Mouse (Mus musculus): ENCODE measurements around the gene Large1. TPM values are rescaled to one million over a fixed set of nuclear protein-coding genes. Genes with fewer than 3 reads are reported as not detected.

Large1 gene
- total and polyA plus RNA-seq, 2 experiments: 1.9 to 3.5 TPM

GRCm38 (mm10) chr8:73233358-73234041, 119.8 kb downstream of the Large1 start:
- H3K4me1 ChIP-seq (ENCODE audit: control insufficient read depth, insufficient read depth, low read length): no peaks in the 10 kb centered on the region
- H3K27me3 ChIP-seq (ENCODE audit: control insufficient read depth, insufficient read depth, low read length): no peaks in the 10 kb centered on the region
- no peaks in the 10 kb centered on the region for H3K79me2 ChIP-seq (ENCODE audit: control insufficient read depth, insufficient read depth, low read length)
- TF ChIP-seq CTCF (IDR thresholded peaks at IDR 0.05; ENCODE audit: low read depth, low read length) (peak; percentile 45), POLR2A (IDR thresholded peaks at IDR 0.05; ENCODE audit: extremely low read depth, insufficient read depth, low read length) (no peak)
- H3K27ac ChIP-seq (replicated peaks; ENCODE audit: insufficient read depth, low read depth, low read length): no peak overlapping the region
- WGBS: 51% methylated on average over 6 of the region's 6 CpGs
- no peaks in the 10 kb centered on the region for H3K36me3 ChIP-seq (ENCODE audit: control insufficient read depth, insufficient read depth, low read length)
- no peak overlapping the region for H3K4me3 ChIP-seq (ENCODE audit: insufficient read depth, low read depth, low read length)
- DNase-seq (ENCODE audit: extremely low read depth, low read depth, low spot score): peak; percentile 53
- no peak overlapping the region for H3K9ac ChIP-seq (ENCODE audit: low read depth, low read length)

- Histone ChIP-seq H3K27me3 (ENCODE audit: control insufficient read depth, insufficient read depth, low read length) (no peaks in the 10 kb centered on the region), H3K27ac (replicated peaks; ENCODE audit: insufficient read depth, low read depth, low read length) (no peak overlapping the region), H3K36me3 (ENCODE audit: control insufficient read depth, insufficient read depth, low read length) (no peaks in the 10 kb centered on the region), H3K9ac (ENCODE audit: low read depth, low read length) (no peak overlapping the region), H3K79me2 (ENCODE audit: control insufficient read depth, insufficient read depth, low read length) (no peaks in the 10 kb centered on the region), H3K4me3 (ENCODE audit: insufficient read depth, low read depth, low read length) (no peak overlapping the region), H3K4me1 (ENCODE audit: control insufficient read depth, insufficient read depth, low read length) (no peaks in the 10 kb centered on the region)
- TF ChIP-seq CTCF (IDR thresholded peaks at IDR 0.05; ENCODE audit: low read depth, low read length): no peak
- no peak for TF ChIP-seq POLR2A (IDR thresholded peaks at IDR 0.05; ENCODE audit: extremely low read depth, insufficient read depth, low read length)
- WGBS: 53% methylated on average over 3 of the region's 3 CpGs
- peak; percentile 51 for DNase-seq (ENCODE audit: extremely low read depth, low read depth, low spot score)
Measured at GRCm38 (mm10) chr8:73226841-73227240, 126.5 kb downstream of the Large1 start.

GRCm38 (mm10) chr8:73225654-73226053, 127.7 kb downstream of the Large1 start:
- Histone ChIP-seq H3K4me1 (ENCODE audit: control insufficient read depth, insufficient read depth, low read length) (no peaks in the 10 kb centered on the region), H3K27ac (replicated peaks; ENCODE audit: insufficient read depth, low read depth, low read length) (no peak overlapping the region), H3K27me3 (ENCODE audit: control insufficient read depth, insufficient read depth, low read length) (no peaks in the 10 kb centered on the region), H3K36me3 (ENCODE audit: control insufficient read depth, insufficient read depth, low read length) (no peaks in the 10 kb centered on the region), H3K79me2 (ENCODE audit: control insufficient read depth, insufficient read depth, low read length) (no peaks in the 10 kb centered on the region), H3K9ac (ENCODE audit: low read depth, low read length) (no peak overlapping the region), H3K4me3 (ENCODE audit: insufficient read depth, low read depth, low read length) (no peak overlapping the region)
- TF ChIP-seq CTCF (IDR thresholded peaks at IDR 0.05; ENCODE audit: low read depth, low read length) (no peak), POLR2A (IDR thresholded peaks at IDR 0.05; ENCODE audit: extremely low read depth, insufficient read depth, low read length) (no peak)
- 80% methylated on average over 2 of the region's 2 CpGs for WGBS
- no peak for DNase-seq (ENCODE audit: extremely low read depth, low read depth, low spot score)

- H3K79me2 ChIP-seq (ENCODE audit: control insufficient read depth, insufficient read depth, low read length): no peaks in the 10 kb centered on the region
- no peak overlapping the region for H3K27ac ChIP-seq (replicated peaks; ENCODE audit: insufficient read depth, low read depth, low read length)
- H3K9ac ChIP-seq (ENCODE audit: low read depth, low read length): no peak overlapping the region
- H3K27me3 ChIP-seq (ENCODE audit: control insufficient read depth, insufficient read depth, low read length): no peaks in the 10 kb centered on the region
- no peaks in the 10 kb centered on the region for H3K4me1 ChIP-seq (ENCODE audit: control insufficient read depth, insufficient read depth, low read length)
- no peak overlapping the region for H3K4me3 ChIP-seq (ENCODE audit: insufficient read depth, low read depth, low read length)
- 89% methylated on average over 6 of the region's 6 CpGs for WGBS
- TF ChIP-seq CTCF (IDR thresholded peaks at IDR 0.05; ENCODE audit: low read depth, low read length) (no peak), POLR2A (IDR thresholded peaks at IDR 0.05; ENCODE audit: extremely low read depth, insufficient read depth, low read length) (no peak)
- H3K36me3 ChIP-seq (ENCODE audit: control insufficient read depth, insufficient read depth, low read length): no peaks in the 10 kb centered on the region
- DNase-seq (ENCODE audit: extremely low read depth, low read depth, low spot score): no peak
Measured at GRCm38 (mm10) chr8:73219178-73219811, 134.0 kb downstream of the Large1 start.

- no peaks in the 10 kb centered on the region for H3K36me3 ChIP-seq (ENCODE audit: control insufficient read depth, insufficient read depth, low read length)
- H3K9ac ChIP-seq (ENCODE audit: low read depth, low read length): no peak overlapping the region
- no peak for TF ChIP-seq CTCF (IDR thresholded peaks at IDR 0.05; ENCODE audit: low read depth, low read length)
- TF ChIP-seq POLR2A (IDR thresholded peaks at IDR 0.05; ENCODE audit: extremely low read depth, insufficient read depth, low read length): no peak
- no peak overlapping the region for H3K27ac ChIP-seq (replicated peaks; ENCODE audit: insufficient read depth, low read depth, low read length)
- DNase-seq (ENCODE audit: extremely low read depth, low read depth, low spot score): no peak
- H3K4me3 ChIP-seq (ENCODE audit: insufficient read depth, low read depth, low read length): no peak overlapping the region
- H3K27me3 ChIP-seq (ENCODE audit: control insufficient read depth, insufficient read depth, low read length): no peaks in the 10 kb centered on the region
- no peaks in the 10 kb centered on the region for H3K79me2 ChIP-seq (ENCODE audit: control insufficient read depth, insufficient read depth, low read length)
- no peaks in the 10 kb centered on the region for H3K4me1 ChIP-seq (ENCODE audit: control insufficient read depth, insufficient read depth, low read length)
Measured at GRCm38 (mm10) chr8:73206831-73207230, 146.5 kb downstream of the Large1 start.

GRCm38 (mm10) chr8:73201854-73202253, 151.5 kb downstream of the Large1 start:
- no peak overlapping the region for H3K4me3 ChIP-seq (ENCODE audit: insufficient read depth, low read depth, low read length)
- no peak overlapping the region for H3K27ac ChIP-seq (replicated peaks; ENCODE audit: insufficient read depth, low read depth, low read length)
- TF ChIP-seq POLR2A (IDR thresholded peaks at IDR 0.05; ENCODE audit: extremely low read depth, insufficient read depth, low read length) (no peak), CTCF (IDR thresholded peaks at IDR 0.05; ENCODE audit: low read depth, low read length) (peak; percentile 60)
- peak; percentile 33 for DNase-seq (ENCODE audit: extremely low read depth, low read depth, low spot score)
- no peaks in the 10 kb centered on the region for H3K27me3 ChIP-seq (ENCODE audit: control insufficient read depth, insufficient read depth, low read length)
- no peaks in the 10 kb centered on the region for H3K79me2 ChIP-seq (ENCODE audit: control insufficient read depth, insufficient read depth, low read length)
- 87% methylated on average over 2 of the region's 2 CpGs for WGBS
- H3K36me3 ChIP-seq (ENCODE audit: control insufficient read depth, insufficient read depth, low read length): no peaks in the 10 kb centered on the region
- no peak overlapping the region for H3K9ac ChIP-seq (ENCODE audit: low read depth, low read length)
- no peaks in the 10 kb centered on the region for H3K4me1 ChIP-seq (ENCODE audit: control insufficient read depth, insufficient read depth, low read length)
